Mouse (Mus musculus): ENCODE measurements around the gene Mb21d2.

The Mb21d2 gene

GRCm38 (mm10) chr16:28928815-28929685 is at the start of gene Mb21d2:
Gene Mb21d2, minus strand, starts transcription at chr16:28929673.
- no peak for DNase-seq (ENCODE audit: low read depth, low spot score)

- no peak for DNase-seq (ENCODE audit: low read depth, low spot score)
Observed at GRCm38 (mm10) chr16:28966236-28966635, 36.8 kb upstream of the Mb21d2 start.

- DNase-seq (ENCODE audit: low read depth, low spot score) = no peak
Observed at GRCm38 (mm10) chr16:28964048-28964447, 34.6 kb upstream of the Mb21d2 start.

GRCm38 (mm10) chr16:28962987-28963386 is 33.5 kb upstream of the Mb21d2 start:
- DNase-seq (ENCODE audit: low read depth, low spot score) = no peak

GRCm38 (mm10) chr16:28949810-28950209 is 20.3 kb upstream of the Mb21d2 start:
- no peak for DNase-seq (ENCODE audit: low read depth, low spot score)

- DNase-seq (ENCODE audit: low read depth, low spot score) = no peak
Observed at GRCm38 (mm10) chr16:28943254-28943653, 13.8 kb upstream of the Mb21d2 start.

GRCm38 (mm10) chr16:28936181-28936792 is 6.8 kb upstream of the Mb21d2 start:
- DNase-seq (ENCODE audit: low read depth, low spot score) = no peak

- no peak for DNase-seq (ENCODE audit: low read depth, low spot score)
Observed at GRCm38 (mm10) chr16:28935701-28936100, 6.2 kb upstream of the Mb21d2 start.

- DNase-seq (ENCODE audit: low read depth, low spot score) = no peak
Observed at GRCm38 (mm10) chr16:28931213-28931612, 1.7 kb upstream of the Mb21d2 start.

GRCm38 (mm10) chr16:28930426-28930825 is 953 bp upstream of the Mb21d2 start:
- DNase-seq (ENCODE audit: low read depth, low spot score) = no peak

GRCm38 (mm10) chr16:28929686-28930291 is 316 bp upstream of the Mb21d2 start:
- DNase-seq (ENCODE audit: low read depth, low spot score) = no peak

- no peak for DNase-seq (ENCODE audit: low read depth, low spot score)
Observed at GRCm38 (mm10) chr16:28928466-28928814, 1.0 kb downstream of the Mb21d2 start.

- DNase-seq (ENCODE audit: low read depth, low spot score) = no peak
Observed at GRCm38 (mm10) chr16:28927381-28927780, 2.1 kb downstream of the Mb21d2 start.

GRCm38 (mm10) chr16:28919320-28919885 is 10.1 kb downstream of the Mb21d2 start:
- no peak for DNase-seq (ENCODE audit: low read depth, low spot score)

GRCm38 (mm10) chr16:28915362-28915761 is 14.1 kb downstream of the Mb21d2 start:
- no peak for DNase-seq (ENCODE audit: low read depth, low spot score)

GRCm38 (mm10) chr16:28914709-28915108 is 14.8 kb downstream of the Mb21d2 start:
- no peak for DNase-seq (ENCODE audit: low read depth, low spot score)

GRCm38 (mm10) chr16:28911414-28912050 is 17.9 kb downstream of the Mb21d2 start:
- DNase-seq (ENCODE audit: low read depth, low spot score) = no peak

GRCm38 (mm10) chr16:28906370-28907275 is 22.9 kb downstream of the Mb21d2 start:
- DNase-seq (ENCODE audit: low read depth, low spot score) = no peak

- DNase-seq (ENCODE audit: low read depth, low spot score) = no peak
Observed at GRCm38 (mm10) chr16:28905567-28906289, 23.7 kb downstream of the Mb21d2 start.

Measured in A20 (cell line).